Mouse (Mus musculus): ENCODE results near the gene Ring1.

Gene Ring1

DNA sequence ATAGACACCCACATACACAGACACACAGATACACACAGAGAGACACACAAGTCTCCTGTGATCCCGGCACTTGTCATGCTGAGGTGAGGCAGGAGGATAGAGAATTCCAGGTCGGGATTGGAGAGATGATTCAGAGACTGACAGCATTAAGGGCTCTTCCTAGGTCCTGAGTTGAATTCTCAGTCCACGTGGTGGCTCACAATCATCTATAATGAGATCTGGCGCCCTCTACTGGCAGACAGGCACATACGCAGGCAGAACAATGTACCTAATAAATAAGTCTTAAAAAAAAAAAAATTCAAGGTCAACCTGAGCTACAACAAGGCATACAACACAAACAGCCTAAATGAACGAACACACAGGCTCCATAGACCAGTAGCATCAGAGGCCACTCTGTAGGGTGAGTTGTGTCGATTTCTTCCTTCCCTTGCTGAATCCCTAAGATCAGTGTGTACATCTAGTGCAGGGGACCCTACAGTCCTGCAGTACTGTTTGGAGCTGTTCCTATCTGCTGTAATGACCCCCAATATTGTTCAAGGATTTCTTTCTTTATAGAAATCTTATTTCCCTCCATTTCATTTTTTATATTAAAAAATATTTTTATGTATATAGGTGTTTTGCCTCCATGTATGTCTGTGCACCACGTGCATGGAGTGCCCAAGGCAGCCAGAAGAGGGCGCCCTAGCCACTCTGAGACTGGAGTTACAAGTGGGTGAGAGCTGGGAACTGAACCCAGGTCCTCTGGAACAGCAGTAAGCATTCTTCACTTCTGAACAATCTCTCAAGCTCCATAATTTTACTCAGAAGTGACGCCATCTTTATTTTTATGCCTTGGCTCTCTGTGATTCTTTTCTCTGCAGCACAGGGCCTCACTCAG is 32.5 kb downstream of the Ring1 start:
- DNase-seq: peak in 1 of 2 experiments; percentile 71

DNA sequence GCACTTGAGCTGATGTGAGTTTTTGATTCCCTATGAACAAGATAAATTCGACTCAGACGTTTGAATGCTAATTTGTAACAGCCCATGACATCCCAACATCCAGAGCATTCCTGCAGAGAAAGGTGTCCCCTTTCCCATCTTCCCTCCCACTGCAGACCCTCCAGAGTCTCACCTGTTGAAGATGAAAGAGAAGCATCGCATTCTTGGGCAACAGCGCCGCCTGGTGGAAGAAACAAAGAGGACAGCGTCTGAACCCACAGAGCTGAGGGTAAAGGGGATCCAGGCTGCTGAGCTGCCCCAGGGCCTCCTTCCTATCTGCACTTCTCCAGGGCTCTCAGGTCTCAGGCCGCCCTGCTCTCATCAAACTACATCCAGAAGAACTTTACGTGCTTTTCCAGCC is 42.3 kb downstream of the Ring1 start:
- peak; percentile 36 to 68 for DNase-seq

DNA sequence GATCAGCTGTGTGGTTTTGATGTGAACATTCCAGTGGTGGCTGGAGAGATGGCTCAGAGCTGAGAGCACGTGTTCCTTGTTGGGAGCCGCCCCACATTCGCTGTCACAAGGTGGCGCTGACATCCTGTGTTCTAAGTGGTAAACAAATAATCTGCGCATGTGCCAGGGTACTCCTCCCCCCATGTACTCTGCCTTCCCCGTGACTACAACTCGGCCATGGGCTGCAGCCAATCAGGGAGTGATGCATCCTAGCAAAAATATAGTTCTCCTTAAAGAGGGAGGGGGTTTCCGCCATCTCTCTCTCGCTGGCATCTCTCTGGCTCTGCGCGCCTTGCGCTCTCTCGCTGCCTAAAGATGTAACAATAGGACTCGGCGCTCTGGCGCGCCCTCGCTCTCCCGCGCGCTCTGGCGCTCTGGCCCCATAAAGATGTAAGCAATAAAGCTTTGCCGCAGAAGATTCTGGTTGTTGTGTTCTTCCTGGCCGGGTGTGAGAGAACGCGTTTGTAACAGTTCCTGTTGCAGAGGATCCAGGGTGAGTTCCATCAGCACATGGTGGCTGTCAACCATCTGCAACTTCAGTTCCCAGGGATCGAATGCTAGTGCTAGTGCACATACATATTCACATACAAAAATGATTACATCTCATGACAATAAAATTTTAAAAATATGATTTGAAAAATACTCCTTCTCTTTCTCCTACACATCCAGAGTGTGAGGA is 43.1 kb downstream of the Ring1 start:
- peak; percentile 89 to 92 for DNase-seq

- DNase-seq: no peak
Observed at GRCm38 (mm10) chr17:33980181-33981035, 44.1 kb downstream of the Ring1 start.

DNA sequence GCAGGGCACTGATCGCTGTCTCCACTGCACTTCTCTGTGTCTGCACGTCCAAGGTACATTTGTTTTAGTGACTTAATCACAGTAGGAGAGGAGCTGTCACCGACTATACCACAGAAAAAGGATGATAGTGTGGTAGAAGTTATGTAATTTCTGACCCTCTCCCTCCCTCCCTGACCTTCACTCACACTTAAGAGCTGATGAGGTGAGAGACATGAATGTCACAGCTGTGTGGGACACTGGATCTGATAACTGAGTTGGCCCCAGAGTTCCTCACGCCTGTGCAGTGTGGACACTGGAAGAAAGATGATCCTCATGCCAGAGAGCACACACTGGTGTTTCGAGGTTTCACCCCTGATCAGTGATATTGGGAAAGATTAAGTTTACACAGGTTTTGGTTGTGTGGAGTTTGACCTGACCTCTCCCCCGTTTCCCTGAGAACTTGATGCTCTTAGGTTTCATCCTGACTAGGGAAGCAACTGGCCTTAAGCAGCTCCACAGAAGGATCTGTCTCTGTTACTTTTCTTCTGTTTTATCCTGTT is 44.9 kb downstream of the Ring1 start:
- DNase-seq: peak in 1 of 2 experiments; percentile 32

- peak; percentile 85 to 86 for DNase-seq
Observed at GRCm38 (mm10) chr17:33978631-33979031, 45.8 kb downstream of the Ring1 start.

- peak in 1 of 2 experiments; percentile 22 for DNase-seq
Observed at GRCm38 (mm10) chr17:33977861-33978557, 46.5 kb downstream of the Ring1 start.

DNA sequence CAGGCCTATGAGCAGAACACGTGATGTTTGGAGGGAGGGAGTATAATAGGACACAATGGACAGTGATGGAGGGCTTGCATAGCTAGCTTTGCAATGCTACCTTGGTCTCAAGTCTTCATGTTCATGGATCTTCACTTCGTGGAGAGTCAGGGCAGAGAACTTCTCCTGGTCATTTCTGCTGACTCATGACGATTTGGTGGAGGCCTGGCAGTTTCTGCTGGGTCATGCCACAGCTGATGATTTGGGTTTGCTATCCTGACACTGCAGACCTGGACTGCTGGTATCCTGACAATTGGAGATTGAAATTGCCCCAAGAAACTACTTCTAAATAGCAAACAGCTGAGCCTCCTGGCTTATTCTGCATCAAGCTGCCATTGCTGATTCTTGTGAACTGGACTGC is 50.9 kb downstream of the Ring1 start:
- DNase-seq: no peak

DNA sequence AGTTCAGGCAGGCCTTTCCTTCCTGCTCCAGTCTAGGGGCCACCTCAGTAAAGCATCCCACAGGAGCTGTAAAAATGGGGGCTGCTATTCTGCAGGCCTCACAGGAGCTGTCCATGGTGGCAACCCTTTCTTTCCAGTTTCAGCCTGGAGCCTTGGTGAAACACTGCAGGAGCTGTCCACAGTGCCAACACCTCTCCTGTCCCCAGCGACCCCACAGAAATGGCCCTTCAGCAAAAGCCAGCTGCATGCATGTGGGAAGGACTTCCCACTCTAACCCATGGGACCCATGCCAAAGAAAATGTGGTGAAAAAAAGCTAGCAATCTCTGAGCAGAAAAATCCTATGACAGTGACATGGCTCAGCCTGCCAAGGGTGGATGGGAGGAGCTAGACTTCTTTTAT is 51.8 kb downstream of the Ring1 start:
- DNase-seq: peak; percentile 46 to 62

Measured in lung, postnatal 4 days (tissue).